Mouse (Mus musculus): ENCODE measurements at regions not wholly inside any gene's neighbourhood (a gene's known extent, or its start where the extent isn't known, plus 50 kb on each side); places are given as distances from the start of the nearest gene placed in this dataset.

GRCm38 (mm10) chrX:156736951-156737553 is 678.1 kb downstream of the Phex start:
- no peaks in the 10 kb centered on the region for H3K4me1 ChIP-seq (ENCODE audit: control insufficient read depth, insufficient read depth, low read length)
- H3K36me3 ChIP-seq (ENCODE audit: control insufficient read depth, insufficient read depth, low read length) = no peaks in the 10 kb centered on the region
- peak; percentile 1 for DNase-seq (ENCODE audit: low spot score)
- H3K27ac ChIP-seq (ENCODE audit: low read depth, low read length) = no peak overlapping the region
- 87% methylated on average over 2 of the region's 3 CpGs for WGBS
- H3K9me3 ChIP-seq (replicated peaks; ENCODE audit: control insufficient read depth, low read length) = no peaks in the 10 kb centered on the region
- no peaks in the 10 kb centered on the region for H3K27me3 ChIP-seq (replicated peaks; ENCODE audit: control insufficient read depth, insufficient read depth, low read length)
- H3K4me2 ChIP-seq (ENCODE audit: low read length) = no peak overlapping the region
- H3K4me3 ChIP-seq (ENCODE audit: low read depth, low read length) = no peak overlapping the region
- no peak overlapping the region for H3K9ac ChIP-seq (ENCODE audit: low read length)
- ATAC-seq = no peak

DNA sequence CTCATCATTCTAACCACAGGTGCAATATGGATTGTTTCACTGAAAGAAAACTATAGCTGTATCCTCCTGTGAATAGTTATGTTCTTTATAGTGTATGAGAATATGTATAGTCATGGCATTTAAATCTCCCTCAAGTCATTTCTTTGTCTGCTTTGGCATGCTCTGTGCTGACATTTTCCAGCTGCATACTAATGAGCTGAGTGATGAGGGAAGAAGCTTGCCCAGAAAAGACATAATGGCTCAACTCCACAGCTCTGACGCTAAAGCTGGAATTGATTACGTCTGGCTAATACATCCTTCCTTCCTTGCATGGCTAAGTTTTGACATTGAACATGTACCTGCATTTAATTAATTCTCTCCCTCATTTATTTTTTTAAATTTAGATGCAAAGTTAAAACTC is 722.9 kb downstream of the Phex start:
- Histone ChIP-seq H3K4me3 (ENCODE audit: low read depth, low read length) (no peak overlapping the region), H3K27me3 (replicated peaks; ENCODE audit: control insufficient read depth, insufficient read depth, low read length) (no peaks in the 10 kb centered on the region), H3K4me1 (ENCODE audit: control insufficient read depth, insufficient read depth, low read length) (no peaks in the 10 kb centered on the region), H3K27ac (ENCODE audit: low read depth, low read length) (no peak overlapping the region), H3K4me2 (ENCODE audit: low read length) (no peak overlapping the region), H3K36me3 (ENCODE audit: control insufficient read depth, insufficient read depth, low read length) (no peaks in the 10 kb centered on the region), H3K9me3 (replicated peaks; ENCODE audit: control insufficient read depth, low read length) (no peaks in the 10 kb centered on the region), H3K9ac (ENCODE audit: low read length) (no peak overlapping the region)
- ATAC-seq = peak; percentile 52; the same call in 1 of the 2 replicates
- DNase-seq (ENCODE audit: low spot score) = peak; percentile 32
- 37% methylated on average over 2 of the region's 2 CpGs for WGBS

DNA sequence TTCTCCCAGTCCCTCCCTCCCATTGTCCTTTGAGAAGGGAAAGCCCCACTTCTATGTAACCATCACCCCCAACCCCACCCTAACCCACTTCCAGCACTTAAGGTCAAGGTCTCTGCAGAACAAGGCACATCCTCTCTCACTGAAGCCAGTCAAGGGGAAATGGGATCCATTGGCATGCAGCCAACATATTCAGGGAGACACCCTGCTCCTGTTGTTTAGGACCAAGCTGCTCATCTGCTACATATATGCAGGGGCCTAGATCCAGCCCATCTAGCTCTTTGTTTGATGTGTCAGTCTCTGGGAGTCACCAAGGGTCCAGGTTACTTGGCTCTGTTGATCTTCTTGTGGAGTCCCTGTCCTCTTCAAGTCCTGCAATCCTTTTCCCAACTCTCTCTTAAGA is 737.2 kb downstream of the Phex start:
- Histone ChIP-seq H3K4me3 (ENCODE audit: low read depth, low read length) (no peak overlapping the region), H3K36me3 (ENCODE audit: control insufficient read depth, insufficient read depth, low read length) (no peaks in the 10 kb centered on the region), H3K27me3 (replicated peaks; ENCODE audit: control insufficient read depth, insufficient read depth, low read length) (no peaks in the 10 kb centered on the region), H3K4me2 (ENCODE audit: low read length) (no peak overlapping the region), H3K4me1 (ENCODE audit: control insufficient read depth, insufficient read depth, low read length) (no peaks in the 10 kb centered on the region), H3K9me3 (replicated peaks; ENCODE audit: control insufficient read depth, low read length) (no peaks in the 10 kb centered on the region), H3K9ac (ENCODE audit: low read length) (no peak overlapping the region), H3K27ac (ENCODE audit: low read depth, low read length) (no peak overlapping the region)
- DNase-seq (ENCODE audit: low spot score) (no peak), ATAC-seq (no peak)

- Histone ChIP-seq H3K4me2 (ENCODE audit: low read length) (no peak overlapping the region), H3K9me3 (replicated peaks; ENCODE audit: control insufficient read depth, low read length) (no peaks in the 10 kb centered on the region), H3K27ac (ENCODE audit: low read depth, low read length) (no peak overlapping the region), H3K4me3 (ENCODE audit: low read depth, low read length) (no peak overlapping the region), H3K27me3 (replicated peaks; ENCODE audit: control insufficient read depth, insufficient read depth, low read length) (no peaks in the 10 kb centered on the region), H3K36me3 (ENCODE audit: control insufficient read depth, insufficient read depth, low read length) (no peaks in the 10 kb centered on the region), H3K9ac (ENCODE audit: low read length) (no peak overlapping the region), H3K4me1 (ENCODE audit: control insufficient read depth, insufficient read depth, low read length) (no peaks in the 10 kb centered on the region)
- 59% methylated on average over 1 of the region's 1 CpGs for WGBS
- ATAC-seq (no peak), DNase-seq (ENCODE audit: low spot score) (peak; percentile 37)
These were observed 741.5 kb downstream of the Phex start for GRCm38 (mm10) chrX:156673661-156674060.

GRCm38 (mm10) chrX:156669521-156669920 is 745.6 kb downstream of the Phex start:
- H3K4me2 ChIP-seq (ENCODE audit: low read length) = no peak overlapping the region
- ATAC-seq = no peak
- H3K4me1 ChIP-seq (ENCODE audit: control insufficient read depth, insufficient read depth, low read length) = no peaks in the 10 kb centered on the region
- no peak overlapping the region for H3K9ac ChIP-seq (ENCODE audit: low read length)
- no peaks in the 10 kb centered on the region for H3K36me3 ChIP-seq (ENCODE audit: control insufficient read depth, insufficient read depth, low read length)
- no peak overlapping the region for H3K27ac ChIP-seq (ENCODE audit: low read depth, low read length)
- DNase-seq (ENCODE audit: low spot score) = no peak
- H3K27me3 ChIP-seq (replicated peaks; ENCODE audit: control insufficient read depth, insufficient read depth, low read length) = no peaks in the 10 kb centered on the region
- no peaks in the 10 kb centered on the region for H3K9me3 ChIP-seq (replicated peaks; ENCODE audit: control insufficient read depth, low read length)
- H3K4me3 ChIP-seq (ENCODE audit: low read depth, low read length) = no peak overlapping the region

Data from forebrain, embryonic 14.5 days (tissue).